Mouse (Mus musculus) myocyte (in vitro differentiated cells): ENCODE data around the gene Rpl22.

Experiments used
- CEBPB ChIP-seq: IDR thresholded peaks from 2 replicates; pipeline ENCODE4 v1.6.1; 2011; ENCODE audit warnings: mild to moderate bottlenecking, moderate library complexity; ENCODE audit not compliant: poor library complexity, insufficient read depth, severe bottlenecking
- MYOG ChIP-seq, 3 experiments: IDR thresholded peaks; one replicate each; pipeline ENCODE4 v1.6.1; 2011; ENCODE audit warnings: control low read depth in 2 of 3, low read depth in 2 of 3, mild to moderate bottlenecking in 2 of 3; ENCODE audit not compliant: insufficient read length in 2 of 3, control insufficient read depth in 1 of 3, insufficient read depth in 1 of 3
- POLR2A ChIP-seq: IDR thresholded peaks from one replicate; pipeline ENCODE4 v1.6.1; 2011; ENCODE audit warnings: low read depth, mild to moderate bottlenecking, control low read depth, moderate library complexity; ENCODE audit not compliant: insufficient read length
- USF1 ChIP-seq: IDR thresholded peaks from one replicate; pipeline ENCODE4 v1.6.1; 2011; ENCODE audit warnings: low read depth, mild to moderate bottlenecking, control low read depth, moderate library complexity

DNA sequence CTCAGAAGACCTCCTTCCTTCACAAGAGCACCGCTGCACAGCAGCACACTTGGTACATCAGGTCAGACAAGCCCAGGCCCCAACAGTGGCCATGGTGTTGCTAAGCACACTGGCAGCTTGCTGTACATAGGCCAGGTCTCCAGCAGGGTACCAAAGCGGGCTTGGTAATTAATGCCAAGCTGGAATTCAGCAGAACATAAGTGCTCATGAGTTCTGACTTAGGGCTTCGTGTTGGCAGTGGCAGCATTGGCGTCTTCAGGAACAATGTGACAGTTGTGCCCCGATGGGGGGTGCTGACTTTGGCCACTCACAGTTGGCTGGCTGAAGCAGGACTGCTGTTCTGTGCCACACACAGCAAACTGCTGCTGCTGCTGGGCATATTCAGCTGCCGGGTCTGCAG lies 20.9 kb upstream of the Rpl22 start:
- TF ChIP-seq USF1: no peak
- TF ChIP-seq CEBPB: no peak
- TF ChIP-seq MYOG (IDR thresholded peaks at IDR 0.05; ENCODE audit: control insufficient read depth in 1 of 3, insufficient read depth in 1 of 3, insufficient read length in 2 of 3, low read depth in 2 of 3): no peak
- no peak for TF ChIP-seq POLR2A
